Mouse (Mus musculus): ENCODE measurements around the gene Hdac1. TPM values are rescaled to one million over a fixed set of nuclear protein-coding genes. Genes with fewer than 3 reads are reported as not detected.
A peak's percentile ranks its signal among the peaks of the same experiment; 100 is the strongest.

The Hdac1 gene
- polyA plus RNA-seq, 1 experiment: 96.7 TPM

- Histone ChIP-seq H3K36me3 (ENCODE audit: control insufficient read depth, insufficient read depth) (no peaks in the 10 kb centered on the region), H3K4me3 (ENCODE audit: insufficient read depth, poor library complexity, severe bottlenecking) (no peak overlapping the region), H3K79me2 (ENCODE audit: control insufficient read depth, insufficient read depth) (no peaks in the 10 kb centered on the region), H3K27me3 (ENCODE audit: control insufficient read depth, insufficient read depth, insufficient read length) (no peaks in the 10 kb centered on the region), H3ac (ENCODE audit: control insufficient read depth, insufficient read length, low read depth) (no peak overlapping the region), H3K79me3 (ENCODE audit: low read depth) (no peaks in the 10 kb centered on the region)
- peak; percentile 47 for TF ChIP-seq CTCF (IDR thresholded peaks at IDR 0.05; ENCODE audit: control insufficient read depth, insufficient read depth, insufficient read length)
- no peak for TF ChIP-seq MYOG (IDR thresholded peaks at IDR 0.05; ENCODE audit: control insufficient read depth, extremely low read depth, insufficient read length)
These were observed 34.5 kb upstream of the Hdac1 start for GRCm38 (mm10) chr4:129576863-129577491.

GRCm38 (mm10) chr4:129575171-129575844, 32.8 kb upstream of the Hdac1 start:
- TF ChIP-seq CTCF (IDR thresholded peaks at IDR 0.05; ENCODE audit: control insufficient read depth, insufficient read depth, insufficient read length) (no peak), MYOD1 (IDR thresholded peaks at IDR 0.05; ENCODE audit: control insufficient read depth, insufficient read length, low read depth) (no peak), MYOG (IDR thresholded peaks at IDR 0.05; ENCODE audit: control insufficient read depth, extremely low read depth, insufficient read length) (no peak), MAX (IDR thresholded peaks at IDR 0.05) (no peak), USF1 (IDR thresholded peaks at IDR 0.05; ENCODE audit: low read depth) (no peak), CEBPB (IDR thresholded peaks at IDR 0.05; ENCODE audit: low read depth) (no peak), FOSL1 (IDR thresholded peaks at IDR 0.05; ENCODE audit: insufficient read depth, low read length, poor library complexity, severe bottlenecking) (no peak)
- Histone ChIP-seq H3K36me3 (ENCODE audit: control insufficient read depth, insufficient read depth) (no peaks in the 10 kb centered on the region), H3K27me3 (ENCODE audit: control insufficient read depth, insufficient read depth, insufficient read length) (no peaks in the 10 kb centered on the region), H3K4me3 (ENCODE audit: insufficient read depth, poor library complexity, severe bottlenecking) (no peak overlapping the region), H3ac (ENCODE audit: control insufficient read depth, insufficient read length, low read depth) (no peak overlapping the region), H3K79me2 (ENCODE audit: control insufficient read depth, insufficient read depth) (no peaks in the 10 kb centered on the region), H3K79me3 (ENCODE audit: low read depth) (no peaks in the 10 kb centered on the region)

DNA sequence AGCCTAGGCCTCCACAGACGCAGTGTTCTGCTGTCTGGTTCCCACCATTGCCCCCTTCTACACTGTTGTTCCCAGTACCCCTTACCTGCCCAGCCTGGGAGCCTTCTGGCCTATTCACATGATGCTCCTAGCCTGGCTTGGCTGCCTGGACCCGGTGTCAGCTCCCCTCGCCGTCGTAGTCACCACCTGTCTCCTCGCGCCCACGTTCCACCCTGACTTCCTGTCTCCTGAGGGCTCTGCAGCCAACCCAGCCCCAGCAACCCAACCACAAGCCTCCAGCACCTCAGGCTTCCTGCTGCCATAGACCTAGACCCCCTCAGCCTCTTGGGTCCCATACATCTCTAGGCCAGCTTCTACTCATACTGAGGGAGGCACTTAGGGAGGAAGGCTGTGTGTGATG, 30.9 kb upstream of the Hdac1 start, which contains the start of gene Lck:
TSS of gene Lck (minus strand) at position 212 of the 400 bp plus-strand sequence.
- H3ac ChIP-seq (ENCODE audit: control insufficient read depth, insufficient read length, low read depth): no peak within 1 kb of the TSS
- no peaks in the 10 kb centered on the region for H3K27me3 ChIP-seq (ENCODE audit: control insufficient read depth, insufficient read depth, insufficient read length)
- H3K79me2 ChIP-seq (ENCODE audit: control insufficient read depth, insufficient read depth): no peaks in the 10 kb centered on the region
- no peaks in the 10 kb centered on the region for H3K79me3 ChIP-seq (ENCODE audit: low read depth)
- H3K4me3 ChIP-seq (ENCODE audit: insufficient read depth, poor library complexity, severe bottlenecking): no peak within 1 kb of the TSS
- H3K36me3 ChIP-seq (ENCODE audit: control insufficient read depth, insufficient read depth): no peaks in the 10 kb centered on the region
- TF ChIP-seq MAX (IDR thresholded peaks at IDR 0.05): no peak
- no peak for TF ChIP-seq USF1 (IDR thresholded peaks at IDR 0.05; ENCODE audit: low read depth)
- no peak for TF ChIP-seq MYOD1 (IDR thresholded peaks at IDR 0.05; ENCODE audit: control insufficient read depth, insufficient read length, low read depth)
- TF ChIP-seq CEBPB (IDR thresholded peaks at IDR 0.05; ENCODE audit: low read depth): no peak
- TF ChIP-seq MYOG (IDR thresholded peaks at IDR 0.05; ENCODE audit: control insufficient read depth, extremely low read depth, insufficient read length): no peak
- TF ChIP-seq CTCF (IDR thresholded peaks at IDR 0.05; ENCODE audit: control insufficient read depth, insufficient read depth, insufficient read length): no peak

DNA sequence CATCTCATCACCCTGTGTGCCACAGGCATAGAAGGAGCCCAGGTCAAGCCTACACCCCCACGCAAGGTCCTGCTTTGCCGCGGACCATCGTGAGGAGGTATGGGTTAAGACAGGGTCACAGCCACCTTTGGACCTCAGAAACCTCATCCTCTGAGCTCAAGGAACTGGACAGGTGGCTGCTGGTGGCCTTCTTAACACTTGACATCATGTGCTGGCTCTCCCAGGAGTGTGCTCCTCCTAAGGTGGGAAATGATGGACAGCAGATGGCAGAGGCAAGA, 30.5 kb upstream of the Hdac1 start:
- no peaks in the 10 kb centered on the region for H3K27me3 ChIP-seq (ENCODE audit: control insufficient read depth, insufficient read depth, insufficient read length)
- TF ChIP-seq CEBPB (IDR thresholded peaks at IDR 0.05; ENCODE audit: low read depth) (no peak), FOSL1 (IDR thresholded peaks at IDR 0.05; ENCODE audit: insufficient read depth, low read length, poor library complexity, severe bottlenecking) (no peak), MYOG (IDR thresholded peaks at IDR 0.05; ENCODE audit: control insufficient read depth, extremely low read depth, insufficient read length) (no peak), MYOD1 (IDR thresholded peaks at IDR 0.05; ENCODE audit: control insufficient read depth, insufficient read length, low read depth) (no peak), MAX (IDR thresholded peaks at IDR 0.05) (no peak)
- H3K36me3 ChIP-seq (ENCODE audit: control insufficient read depth, insufficient read depth): no peaks in the 10 kb centered on the region
- H3ac ChIP-seq (ENCODE audit: control insufficient read depth, insufficient read length, low read depth): no peak overlapping the region
- H3K79me2 ChIP-seq (ENCODE audit: control insufficient read depth, insufficient read depth): no peaks in the 10 kb centered on the region
- no peak overlapping the region for H3K4me3 ChIP-seq (ENCODE audit: insufficient read depth, poor library complexity, severe bottlenecking)
- no peaks in the 10 kb centered on the region for H3K79me3 ChIP-seq (ENCODE audit: low read depth)

GRCm38 (mm10) chr4:129572236-129573092, 30.0 kb upstream of the Hdac1 start:
- H3K79me3 ChIP-seq (ENCODE audit: low read depth): no peaks in the 10 kb centered on the region
- H3K79me2 ChIP-seq (ENCODE audit: control insufficient read depth, insufficient read depth): no peaks in the 10 kb centered on the region
- no peak overlapping the region for H3ac ChIP-seq (ENCODE audit: control insufficient read depth, insufficient read length, low read depth)
- no peak overlapping the region for H3K4me3 ChIP-seq (ENCODE audit: insufficient read depth, poor library complexity, severe bottlenecking)
- no peaks in the 10 kb centered on the region for H3K36me3 ChIP-seq (ENCODE audit: control insufficient read depth, insufficient read depth)
- TF ChIP-seq MYOD1 (IDR thresholded peaks at IDR 0.05; ENCODE audit: control insufficient read depth, insufficient read length, low read depth) (no peak), FOSL1 (IDR thresholded peaks at IDR 0.05; ENCODE audit: insufficient read depth, low read length, poor library complexity, severe bottlenecking) (no peak), CEBPB (IDR thresholded peaks at IDR 0.05; ENCODE audit: low read depth) (no peak), MAX (IDR thresholded peaks at IDR 0.05) (no peak), MYOG (IDR thresholded peaks at IDR 0.05; ENCODE audit: control insufficient read depth, extremely low read depth, insufficient read length) (no peak), USF1 (IDR thresholded peaks at IDR 0.05; ENCODE audit: low read depth) (no peak), CTCF (IDR thresholded peaks at IDR 0.05; ENCODE audit: control insufficient read depth, insufficient read depth, insufficient read length) (no peak)
- H3K27me3 ChIP-seq (ENCODE audit: control insufficient read depth, insufficient read depth, insufficient read length): no peaks in the 10 kb centered on the region
